Mouse (Mus musculus) lung, adult 2 months (tissue): ENCODE data around the gene Cog8. TPM values are rescaled to one million over a fixed set of nuclear protein-coding genes. Genes with fewer than 3 reads are reported as not detected.
"Not testable (repeated sequence)": the region's sequence is repeated elsewhere in the genome, so short reads cannot be mapped to it uniquely, and the experiment has no call there.

ENCODE experiments used
- DNase-seq: peaks from one replicate; pipeline ENCODE4 v3.0.0; 2022
- H3K4me1 ChIP-seq: fragments of 200-500 bp; 2 replicates; pipeline ENCODE4 v1.6.1; 2011; ENCODE audit warnings: low read length; ENCODE audit not compliant: control insufficient read depth, insufficient read depth
- H3K4me3 ChIP-seq: fragments of 200-500 bp; replicated peaks from 2 replicates; pipeline ENCODE3; 2011; ENCODE audit warnings: low read depth, mild to moderate bottlenecking, control low read depth, low read length; ENCODE audit errors: extremely low read depth
- CTCF ChIP-seq: fragments of 200-500 bp; IDR thresholded peaks from 2 replicates; pipeline ENCODE4 v1.5.1; 2011; ENCODE audit warnings: mild to moderate bottlenecking, low read length, control low read depth; ENCODE audit not compliant: insufficient read depth
- POLR2A ChIP-seq: fragments of 200-500 bp; IDR thresholded peaks from 2 replicates; pipeline ENCODE4 v1.6.1; 2011; ENCODE audit warnings: low read depth, mild to moderate bottlenecking, control low read depth, low read length, borderline replicate concordance; ENCODE audit errors: extremely low read depth
- WGBS: fragments of 180-500 bp; shearing (Covaris S2); methylation state at CpG from one replicate; pipeline ENCODE4 v1.1.7; 2018; 5-methylcytosine and 5-hydroxymethylcytosine counted together
- polyA plus RNA-seq: library from polyadenylated mRNA; depleted of rRNA; stranded (reverse); fragments of >200 nt; gene quantifications from 2 replicates; pipeline ENCODE4 v1.2.3, GENCODE M21; 2012; rRNA removed

Gene Cog8
- polyA plus RNA-seq, 1 experiment = 31.6 TPM

DNA sequence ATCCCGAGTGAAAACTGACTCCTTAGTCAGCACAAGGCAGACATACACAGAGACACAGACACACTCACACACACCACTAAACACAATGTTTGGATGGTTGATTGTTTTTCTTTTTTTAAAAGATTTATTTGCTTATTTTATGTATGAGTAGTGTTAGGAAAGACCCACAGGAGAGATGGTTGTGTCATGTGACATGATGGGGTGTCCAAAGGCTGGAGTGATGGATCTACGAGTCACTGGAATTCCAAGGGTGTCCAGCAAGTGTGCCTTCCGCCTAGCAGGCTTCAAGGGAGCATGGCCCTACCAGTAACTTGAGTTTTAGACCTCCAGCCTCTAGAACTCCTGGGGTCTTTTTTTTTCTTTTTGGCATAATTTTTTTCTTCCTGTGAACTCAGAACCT lies 27.2 kb downstream of the Cog8 start:
- no peak for TF ChIP-seq POLR2A
- TF ChIP-seq CTCF = no peak
- DNase-seq = no peak
- Histone ChIP-seq H3K4me3 (no peak overlapping the region), H3K4me1 (peaks cover 9% of the 10 kb centered on the region)
- WGBS = 62% methylated on average over 3 of the region's 3 CpGs

DNA sequence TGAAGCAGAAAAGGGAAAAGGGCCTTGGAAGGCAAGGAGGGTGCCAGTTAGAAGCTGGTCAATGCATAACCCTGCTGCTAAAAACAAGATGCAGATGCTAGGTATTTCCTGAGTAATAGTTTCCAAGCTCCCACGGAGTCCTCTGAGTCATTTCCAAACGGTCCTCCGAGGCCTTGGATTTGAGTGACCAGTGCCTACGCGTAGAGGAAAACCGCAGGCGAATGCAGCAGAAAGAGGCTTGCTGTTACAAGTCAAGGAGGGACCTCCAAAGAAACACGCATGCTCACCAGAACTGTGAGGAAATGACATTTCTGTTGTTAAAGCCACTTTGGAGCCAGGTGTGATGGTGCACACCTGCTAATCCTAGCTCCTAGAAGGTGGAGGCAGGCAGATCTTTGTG lies 33.0 kb downstream of the Cog8 start:
- no peak overlapping the region for H3K4me3 ChIP-seq
- 87% methylated on average over 8 of the region's 8 CpGs for WGBS
- H3K4me1 ChIP-seq = no peaks in the 10 kb centered on the region
- DNase-seq = no peak
- no peak for TF ChIP-seq POLR2A
- no peak for TF ChIP-seq CTCF

DNA sequence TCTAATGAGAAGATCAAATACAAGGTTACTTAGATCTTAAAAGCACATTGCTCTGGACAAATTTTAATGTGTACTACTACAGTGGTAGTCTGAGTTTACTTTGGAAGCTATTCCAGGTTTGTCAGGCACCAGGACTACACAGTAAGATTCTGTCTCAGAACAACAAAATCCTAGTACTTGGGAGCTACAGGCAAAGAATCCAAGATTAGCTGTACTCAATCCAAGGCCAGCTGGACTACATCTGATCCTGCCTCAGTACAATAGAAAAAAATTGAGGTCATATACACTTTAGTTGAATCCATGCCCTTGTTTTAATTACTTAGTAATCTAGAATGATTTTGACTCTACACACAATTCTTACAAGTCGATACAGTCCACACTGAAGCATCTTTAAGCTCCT lies 41.6 kb downstream of the Cog8 start:
- no peaks in the 10 kb centered on the region for H3K4me1 ChIP-seq
- TF ChIP-seq POLR2A (no peak), CTCF (no peak)
- H3K4me3 ChIP-seq = no peak overlapping the region
- no peak for DNase-seq
- 73% methylated on average over 1 of the region's 1 CpGs for WGBS

DNA sequence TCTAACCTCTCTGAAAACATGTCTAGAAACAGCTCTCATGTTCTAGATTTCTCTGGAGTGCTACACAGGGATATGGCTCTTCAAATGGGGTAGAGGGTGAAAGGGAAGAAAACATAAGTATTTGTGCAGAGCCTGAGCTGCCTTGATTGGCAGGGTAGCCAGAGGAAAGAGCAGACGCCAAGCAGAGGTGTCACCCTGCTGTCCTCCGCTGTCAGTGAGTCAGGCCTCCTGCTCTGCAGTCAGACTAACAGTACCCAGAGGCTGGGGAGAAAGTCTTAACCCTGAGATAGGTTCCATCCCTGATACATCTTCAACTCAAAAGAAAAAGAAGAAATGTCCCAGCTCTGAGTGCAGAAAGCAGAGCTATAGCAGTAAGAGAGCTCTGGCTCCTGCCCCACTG lies 43.8 kb downstream of the Cog8 start:
- TF ChIP-seq CTCF (no peak), POLR2A (no peak)
- no peak for DNase-seq
- 82% methylated on average over 2 of the region's 2 CpGs for WGBS
- H3K4me3 ChIP-seq = no peak overlapping the region
- no peaks in the 10 kb centered on the region for H3K4me1 ChIP-seq

DNA sequence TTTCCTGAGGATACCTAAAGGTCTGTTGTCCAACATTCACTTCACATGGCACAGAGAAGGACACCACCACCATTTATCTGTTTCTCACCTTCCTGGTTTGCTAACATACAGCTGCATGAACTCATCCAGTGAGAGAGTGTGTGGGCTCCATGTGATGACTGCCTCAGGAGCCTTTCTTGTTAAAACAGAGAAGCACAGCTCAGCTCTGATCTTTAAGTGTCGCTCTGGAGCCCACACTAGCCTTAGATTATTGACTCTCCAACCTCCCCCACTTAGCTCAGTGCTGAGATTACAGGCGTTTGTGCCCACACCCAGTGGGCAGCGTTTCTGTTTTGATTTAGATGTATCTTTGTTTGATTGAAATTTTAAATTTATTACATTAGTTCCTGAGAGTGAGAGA lies 48.7 kb downstream of the Cog8 start:
- TF ChIP-seq CTCF = no peak
- no peak for TF ChIP-seq POLR2A
- Histone ChIP-seq H3K4me1 (no peaks in the 10 kb centered on the region), H3K4me3 (no peak overlapping the region)
- DNase-seq = no peak
- 86% methylated on average over 3 of the region's 3 CpGs for WGBS

DNA sequence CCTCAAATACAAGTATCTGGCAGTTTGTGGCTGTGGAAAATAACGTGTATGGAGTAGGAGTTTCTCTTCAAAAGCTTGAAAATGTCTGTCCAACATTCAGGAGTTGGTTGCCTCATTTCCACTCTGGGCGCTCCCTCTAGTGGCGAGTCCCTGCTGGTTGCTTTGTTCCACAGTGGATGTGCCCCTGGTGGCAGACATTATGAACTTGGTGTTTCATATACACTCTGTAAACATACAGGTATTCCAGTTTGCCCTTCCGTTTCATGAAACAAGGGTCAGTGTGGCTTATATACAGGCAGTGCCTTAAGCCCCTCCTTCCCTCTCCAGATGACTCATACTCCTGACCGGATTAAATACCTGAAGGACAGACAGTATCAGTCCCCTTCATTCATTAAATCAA lies 54.0 kb downstream of the Cog8 start:
- DNase-seq = peak; percentile 84
- peak overlapping the region; percentile 22 for H3K4me3 ChIP-seq
- TF ChIP-seq CTCF (peak; percentile 100), POLR2A (no peak)
- 17% methylated on average over 5 of the region's 5 CpGs for WGBS
- H3K4me1 ChIP-seq = 0 out of 2 replicates have a peak, but pooled peaks cover 3% of the 10 kb centered on the region

DNA sequence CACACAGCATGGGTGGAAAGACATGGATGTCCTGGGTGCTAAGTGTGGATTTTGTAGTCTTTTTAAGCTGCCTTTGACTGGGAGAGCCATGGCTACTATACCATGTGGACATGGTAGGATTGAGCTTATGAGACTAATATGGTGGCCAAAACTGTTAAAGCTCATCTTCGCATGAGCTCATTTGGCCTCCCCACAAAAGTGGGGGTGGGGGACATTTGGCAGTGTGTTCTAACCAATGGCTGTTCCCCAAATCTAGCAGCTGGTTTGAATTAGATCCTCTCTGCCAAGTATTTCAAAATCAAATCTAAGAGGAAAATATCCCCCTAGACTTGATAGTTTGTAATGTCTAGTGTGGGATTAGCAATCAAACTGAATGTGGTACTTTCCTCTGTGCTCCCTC lies 57.4 kb downstream of the Cog8 start:
- DNase-seq = no peak
- Histone ChIP-seq H3K4me3 (no peak overlapping the region), H3K4me1 (0 out of 2 replicates have a peak, but pooled peaks cover 3% of the 10 kb centered on the region)
- TF ChIP-seq CTCF (no peak), POLR2A (no peak)
- 65% methylated on average over 1 of the region's 1 CpGs for WGBS

DNA sequence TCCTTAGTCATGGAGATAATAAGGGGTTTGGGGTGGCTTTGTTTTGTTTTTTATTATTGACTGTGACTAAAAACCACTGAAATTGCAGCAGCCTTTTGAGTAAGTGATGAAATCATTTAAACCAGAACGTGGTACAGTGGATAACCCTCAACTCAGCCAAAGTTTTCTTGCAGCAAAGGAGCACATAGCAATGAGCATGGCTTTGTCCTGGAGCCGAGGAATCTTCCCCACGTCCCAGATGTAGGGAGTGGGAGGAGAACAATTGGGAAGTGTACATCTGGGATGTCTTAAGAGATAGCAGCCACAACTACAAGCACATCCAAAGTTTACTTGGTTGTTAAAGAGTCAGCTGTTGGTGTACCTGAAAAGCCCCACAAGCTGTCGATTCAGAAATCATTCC lies 59.1 kb downstream of the Cog8 start:
- 67% methylated on average over 4 of the region's 4 CpGs for WGBS
- no peak for DNase-seq
- H3K4me3 ChIP-seq = no peak overlapping the region
- 0 out of 2 replicates have a peak, but pooled peaks cover 3% of the 10 kb centered on the region for H3K4me1 ChIP-seq
- TF ChIP-seq CTCF (no peak), POLR2A (no peak)

DNA sequence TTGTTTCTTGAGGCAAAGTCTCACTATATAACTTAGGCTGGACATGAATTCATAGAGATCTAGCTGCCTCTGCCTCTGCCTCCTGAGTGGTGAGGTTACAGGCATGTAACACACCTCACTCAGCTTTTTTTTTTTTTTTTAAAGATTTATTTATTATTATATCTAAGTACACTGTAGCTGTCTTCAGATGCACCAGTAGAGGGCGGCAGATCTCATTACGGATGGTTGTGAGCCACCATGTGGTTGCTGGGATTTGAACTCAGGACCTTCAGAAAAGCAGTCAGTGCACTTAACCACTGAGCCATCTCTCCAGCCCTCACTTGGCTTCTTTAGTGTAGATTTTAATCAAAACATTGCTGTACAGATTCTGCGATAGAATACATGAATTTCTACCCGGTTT lies 60.1 kb downstream of the Cog8 start:
- not testable (repeated sequence) for DNase-seq, H3K4me1 ChIP-seq, H3K4me3 ChIP-seq
- WGBS = 84% methylated on average over 4 of the region's 4 CpGs

Other genes with a start within 250 kb of the Cog8 start
- 0.48 and 0.89 TPM in 2 replicates for gene Has3, start 186.4 kb downstream of the Cog8 start, polyA plus RNA-seq
- gene Utp4, start 163.1 kb downstream of the Cog8 start, polyA plus RNA-seq = 12.3 and 14.5 TPM in 2 replicates
- gene Sntb2, start 120.9 kb downstream of the Cog8 start, polyA plus RNA-seq = 9.9 and 12.1 TPM in 2 replicates
- 19.6 and 27.8 TPM in 2 replicates for gene Vps4a, start 25.5 kb downstream of the Cog8 start, polyA plus RNA-seq
- 30.2 and 54.6 TPM in 2 replicates for gene Pdf, start 8.1 kb downstream of the Cog8 start, polyA plus RNA-seq
- gene Nip7, start 188 bp upstream of the Cog8 start, polyA plus RNA-seq = 20.3 and 26.0 TPM in 2 replicates
- gene Tmed6, start 9.0 kb upstream of the Cog8 start, polyA plus RNA-seq = 0.65 and 0.99 TPM in 2 replicates
- 9.5 and 13.5 TPM in 2 replicates for gene Terf2, start 39.9 kb upstream of the Cog8 start, polyA plus RNA-seq
- gene Cyb5b, start 94.0 kb upstream of the Cog8 start, polyA plus RNA-seq = 68.7 and 97.9 TPM in 2 replicates
- gene Nfat5, start 236.8 kb upstream of the Cog8 start, polyA plus RNA-seq = 21.0 and 31.2 TPM in 2 replicates